Mouse (Mus musculus): ENCODE measurements around the gene Vasp. TPM values are rescaled to one million over a fixed set of nuclear protein-coding genes. Genes with fewer than 3 reads are reported as not detected.
A peak's percentile ranks its signal among the peaks of the same experiment; 100 is the strongest.

Gene Vasp
- total and polyA plus RNA-seq, 3 experiments, result 25.1 to 51.5 (median 30.8) TPM

- Histone ChIP-seq H3K4me1 (ENCODE audit: control insufficient read depth, insufficient read depth, low read length) (0 out of 2 replicates have a peak, but pooled peaks cover 1% of the 10 kb centered on the region), H3K27me3 (ENCODE audit: control insufficient read depth, insufficient read depth, low read length) (no peaks in the 10 kb centered on the region), H3K27ac (peak overlapping the region; percentile 95), H3K79me2 (replicated peaks; ENCODE audit: control insufficient read depth, insufficient read depth, low read length) (no peaks in the 10 kb centered on the region), H3K9ac (ENCODE audit: low read depth, low read length) (peak overlapping the region; percentile 70), H3K36me3 (ENCODE audit: control insufficient read depth, insufficient read depth, low read length) (no peaks in the 10 kb centered on the region), H3K4me3 (peak overlapping the region; percentile 84)
- peak; percentile 97 for DNase-seq
- TF ChIP-seq POLR2A (IDR thresholded peaks at IDR 0.05; ENCODE audit: insufficient read depth, low read depth, low read length) (peak; percentile 86; the same call in 1 of the 2 replicates), EP300 (IDR thresholded peaks at IDR 0.05; ENCODE audit: insufficient read depth, low read depth, low read length) (peak; percentile 56; the same call in 1 of the 2 replicates), CTCF (IDR thresholded peaks at IDR 0.05) (peak; percentile 50)
- under 1% methylated on average over 58 of the region's 58 CpGs for WGBS
- intact Hi-C loops (cut with DNase I), result no loop called here
Measured at GRCm38 (mm10) chr7:19308454-19309277, 37.0 kb upstream of the Vasp start.

DNA sequence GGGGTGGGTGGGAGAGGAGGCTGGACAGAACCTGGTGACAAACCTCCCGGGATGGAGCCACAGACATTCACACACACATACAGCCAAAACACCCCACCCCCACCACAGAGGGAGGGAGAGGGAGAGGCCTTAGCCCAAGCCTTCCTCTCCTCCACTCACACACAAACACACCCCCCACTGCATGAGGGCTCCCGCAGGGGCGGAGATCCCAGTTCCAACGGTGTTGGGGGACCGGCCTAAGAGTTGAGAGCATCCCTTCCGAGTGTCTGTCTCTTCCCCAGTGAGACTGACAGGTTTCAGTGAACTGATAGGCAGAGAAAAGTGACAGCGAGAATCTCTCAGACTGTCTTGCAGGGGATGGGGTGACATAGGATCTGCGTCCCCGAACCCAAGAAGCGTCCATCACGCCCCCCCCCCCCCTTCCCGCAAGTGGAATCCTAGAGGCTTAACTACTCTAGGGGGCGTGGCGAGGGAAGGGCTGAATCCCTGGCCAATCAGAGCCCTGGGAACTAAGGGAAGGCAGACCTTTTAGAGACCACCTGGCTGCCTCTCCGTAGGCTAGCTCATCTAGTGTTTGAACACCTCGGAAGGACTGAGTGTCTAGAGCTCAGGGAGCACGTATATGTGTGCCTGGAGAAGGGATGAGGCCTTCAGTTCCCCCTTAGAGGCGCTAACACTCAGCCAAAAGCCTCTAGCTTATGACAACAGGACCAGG, 36.3 kb upstream of the Vasp start:
- H3K36me3 ChIP-seq (ENCODE audit: control insufficient read depth, insufficient read depth, low read length), result no peaks in the 10 kb centered on the region
- peak overlapping the region; percentile 95 for H3K27ac ChIP-seq

GRCm38 (mm10) chr7:19306819-19307738, 35.5 kb upstream of the Vasp start:
- 0 out of 2 replicates have a peak, but pooled peaks cover 1% of the 10 kb centered on the region for H3K4me1 ChIP-seq (ENCODE audit: control insufficient read depth, insufficient read depth, low read length)
- H3K9ac ChIP-seq (ENCODE audit: low read depth, low read length), result no peak overlapping the region
- no peak overlapping the region for H3K4me3 ChIP-seq
- no peak for DNase-seq
- no peaks in the 10 kb centered on the region for H3K79me2 ChIP-seq (replicated peaks; ENCODE audit: control insufficient read depth, insufficient read depth, low read length)
- no peaks in the 10 kb centered on the region for H3K27me3 ChIP-seq (ENCODE audit: control insufficient read depth, insufficient read depth, low read length)
- 74% methylated on average over 25 of the region's 25 CpGs for WGBS
- TF ChIP-seq POLR2A (IDR thresholded peaks at IDR 0.05; ENCODE audit: insufficient read depth, low read depth, low read length), result no peak
- no peak for TF ChIP-seq CTCF (IDR thresholded peaks at IDR 0.05)
- no peak for TF ChIP-seq EP300 (IDR thresholded peaks at IDR 0.05; ENCODE audit: insufficient read depth, low read depth, low read length)
- intact Hi-C loops (cut with DNase I), result no loop called here
- H3K36me3 ChIP-seq (ENCODE audit: control insufficient read depth, insufficient read depth, low read length), result no peaks in the 10 kb centered on the region
- H3K27ac ChIP-seq, result no peak overlapping the region

More for the DNA sequence above, 36.3 kb upstream of the Vasp start:
- Histone ChIP-seq H3K4me3 (peak overlapping the region; percentile 84), H3K79me2 (replicated peaks; ENCODE audit: control insufficient read depth, insufficient read depth, low read length) (no peaks in the 10 kb centered on the region), H3K4me1 (ENCODE audit: control insufficient read depth, insufficient read depth, low read length) (0 out of 2 replicates have a peak, but pooled peaks cover 1% of the 10 kb centered on the region), H3K9ac (ENCODE audit: low read depth, low read length) (peak overlapping the region; percentile 70), H3K27me3 (ENCODE audit: control insufficient read depth, insufficient read depth, low read length) (no peaks in the 10 kb centered on the region)
- TF ChIP-seq POLR2A (IDR thresholded peaks at IDR 0.05; ENCODE audit: insufficient read depth, low read depth, low read length) (no peak), CTCF (IDR thresholded peaks at IDR 0.05) (no peak), EP300 (IDR thresholded peaks at IDR 0.05; ENCODE audit: insufficient read depth, low read depth, low read length) (no peak)
- peak in 1 of 2 experiments; percentile 84 for DNase-seq
- WGBS, result 3% methylated on average over 18 of the region's 18 CpGs
- intact Hi-C loops (cut with DNase I), result no loop called here

GRCm38 (mm10) chr7:19305796-19306765, 34.5 kb upstream of the Vasp start:
- no peak overlapping the region for H3K9ac ChIP-seq (ENCODE audit: low read depth, low read length)
- TF ChIP-seq POLR2A (IDR thresholded peaks at IDR 0.05; ENCODE audit: insufficient read depth, low read depth, low read length) (no peak), EP300 (IDR thresholded peaks at IDR 0.05; ENCODE audit: insufficient read depth, low read depth, low read length) (no peak), CTCF (IDR thresholded peaks at IDR 0.05) (no peak)
- peaks cover 3% of the 10 kb centered on the region for H3K4me1 ChIP-seq (ENCODE audit: control insufficient read depth, insufficient read depth, low read length)
- no peaks in the 10 kb centered on the region for H3K27me3 ChIP-seq (ENCODE audit: control insufficient read depth, insufficient read depth, low read length)
- H3K4me3 ChIP-seq, result no peak overlapping the region
- H3K79me2 ChIP-seq (replicated peaks; ENCODE audit: control insufficient read depth, insufficient read depth, low read length), result no peaks in the 10 kb centered on the region
- intact Hi-C loops (cut with DNase I), result no loop called here
- no peak overlapping the region for H3K27ac ChIP-seq
- no peaks in the 10 kb centered on the region for H3K36me3 ChIP-seq (ENCODE audit: control insufficient read depth, insufficient read depth, low read length)
- WGBS, result 65% methylated on average over 16 of the region's 16 CpGs
- no peak for DNase-seq

- TF ChIP-seq EP300 (IDR thresholded peaks at IDR 0.05; ENCODE audit: insufficient read depth, low read depth, low read length) (no peak), POLR2A (IDR thresholded peaks at IDR 0.05; ENCODE audit: insufficient read depth, low read depth, low read length) (no peak), CTCF (IDR thresholded peaks at IDR 0.05) (no peak)
- H3K9ac ChIP-seq (ENCODE audit: low read depth, low read length), result no peak overlapping the region
- 28% methylated on average over 6 of the region's 6 CpGs for WGBS
- H3K36me3 ChIP-seq (ENCODE audit: control insufficient read depth, insufficient read depth, low read length), result no peaks in the 10 kb centered on the region
- no peak overlapping the region for H3K4me3 ChIP-seq
- no peak overlapping the region; the same call in 1 of the 2 replicates for H3K27ac ChIP-seq
- intact Hi-C loops (cut with DNase I), result no loop called here
- H3K79me2 ChIP-seq (replicated peaks; ENCODE audit: control insufficient read depth, insufficient read depth, low read length), result no peaks in the 10 kb centered on the region
- H3K27me3 ChIP-seq (ENCODE audit: control insufficient read depth, insufficient read depth, low read length), result no peaks in the 10 kb centered on the region
- no peak for DNase-seq
- peaks cover 2% of the 10 kb centered on the region for H3K4me1 ChIP-seq (ENCODE audit: control insufficient read depth, insufficient read depth, low read length)
Measured at GRCm38 (mm10) chr7:19305413-19305735, 33.8 kb upstream of the Vasp start.
